8 mouse cellular contexts compared by ENCODE assay signal in genomic region chr11:79805981-79806415, GRCm38 (mm10).
DNase-seq lines count a peak whose midpoint lies in the region; ATAC-seq and TF ChIP-seq lines count a peak whose summit lies in the region.

No protein-coding gene starts in this region.

- no peaks in the 10 kb centered on the region for H3K36me3 ChIP-seq in lung, embryonic 15.5 days
- H3K36me3 ChIP-seq in heart, adult 2 months (ENCODE audit: control insufficient read depth, insufficient read depth, low read length) = no peaks in the 10 kb centered on the region
- no peaks in the 10 kb centered on the region for H3K36me3 ChIP-seq in kidney, embryonic 14.5 days (ENCODE audit: control insufficient read depth, insufficient read depth, low read length)
- H3K36me3 ChIP-seq in stomach, embryonic 14.5 days (ENCODE audit: control insufficient read depth, insufficient read depth, low read length) = no peaks in the 10 kb centered on the region

- H3K79me2 ChIP-seq in heart, adult 2 months (replicated peaks; ENCODE audit: control insufficient read depth, insufficient read depth, low read length) = no peaks in the 10 kb centered on the region

- ATAC-seq in lung, embryonic 15.5 days (ENCODE audit: borderline replicate concordance, extremely low read depth, low FRiP score, low TSS enrichment) = peak; percentile 56; the same call in 1 of the 2 replicates
- ATAC-seq in kidney, embryonic 14.5 days (ENCODE audit: low FRiP score, low TSS enrichment) = peak; percentile 53
- peak; percentile 46; the same call in 1 of the 2 replicates for ATAC-seq in stomach, embryonic 14.5 days (ENCODE audit: insufficient number of reproducible peaks, insufficient read depth, low FRiP score, low read depth)

- peak overlapping the region; percentile 79 for H3K27ac ChIP-seq in lung, embryonic 15.5 days
- no peak overlapping the region for H3K27ac ChIP-seq in heart, adult 2 months
- peak overlapping the region; percentile 87 for H3K27ac ChIP-seq in kidney, embryonic 14.5 days (ENCODE audit: low read depth, low read length)
- peak overlapping the region; percentile 90 for H3K27ac ChIP-seq in stomach, embryonic 14.5 days (ENCODE audit: low read length)

- H3K9me3 ChIP-seq in lung, embryonic 15.5 days = no peaks in the 10 kb centered on the region
- 0 out of 2 replicates have a peak, but pooled peaks cover 7% of the 10 kb centered on the region for H3K9me3 ChIP-seq in kidney, embryonic 14.5 days (ENCODE audit: control insufficient read depth, low read length)
- H3K9me3 ChIP-seq in stomach, embryonic 14.5 days (ENCODE audit: control insufficient read depth, low read depth, low read length) = no peaks in the 10 kb centered on the region

- no peak for DNase-seq in lung, postnatal 14 days
- DNase-seq in heart, adult 2 months = peak; percentile 45 to 50
- DNase-seq in ovary, adult 18-20 months (ENCODE audit: low spot score) = no peak
- no peak for DNase-seq in ovary, postnatal 10 days (ENCODE audit: low spot score)
- DNase-seq in cerebellum, adult 11-12 months = no peak

- no peak overlapping the region for H3K4me2 ChIP-seq in lung, embryonic 15.5 days
- H3K4me2 ChIP-seq in kidney, embryonic 14.5 days (replicated peaks; ENCODE audit: low read depth, low read length) = no peak overlapping the region
- no peak overlapping the region for H3K4me2 ChIP-seq in stomach, embryonic 14.5 days (replicated peaks; ENCODE audit: low read depth, low read length)

- TF ChIP-seq POLR2A in heart, adult 2 months (IDR thresholded peaks at IDR 0.05; ENCODE audit: insufficient read depth, low read depth, low read length) = no peak

- H3K4me3 ChIP-seq in lung, embryonic 15.5 days = no peak overlapping the region
- H3K4me3 ChIP-seq in heart, adult 2 months = no peak overlapping the region
- H3K4me3 ChIP-seq in kidney, embryonic 14.5 days (ENCODE audit: low read length) = no peak overlapping the region
- no peak overlapping the region for H3K4me3 ChIP-seq in stomach, embryonic 14.5 days (ENCODE audit: low read depth, low read length)

- TF ChIP-seq EP300 in heart, adult 2 months (IDR thresholded peaks at IDR 0.05; ENCODE audit: insufficient read depth, low read depth, low read length) = no peak

- H3K4me1 ChIP-seq in lung, embryonic 15.5 days = peaks cover 51% of the 10 kb centered on the region
- H3K4me1 ChIP-seq in heart, adult 2 months (ENCODE audit: control insufficient read depth, insufficient read depth, low read length) = peaks cover 2% of the 10 kb centered on the region
- peaks cover 14% of the 10 kb centered on the region for H3K4me1 ChIP-seq in kidney, embryonic 14.5 days (ENCODE audit: control insufficient read depth, insufficient read depth, low read length)
- H3K4me1 ChIP-seq in stomach, embryonic 14.5 days (ENCODE audit: control insufficient read depth, insufficient read depth, low read length) = peaks cover 45% of the 10 kb centered on the region

- TF ChIP-seq CTCF in heart, adult 2 months (IDR thresholded peaks at IDR 0.05) = no peak

- H3K9ac ChIP-seq in lung, embryonic 15.5 days = no peak overlapping the region
- no peak overlapping the region for H3K9ac ChIP-seq in heart, adult 2 months (ENCODE audit: low read depth, low read length)
- no peak overlapping the region for H3K9ac ChIP-seq in kidney, embryonic 14.5 days (ENCODE audit: low read depth, low read length)
- no peak overlapping the region for H3K9ac ChIP-seq in stomach, embryonic 14.5 days (replicated peaks; ENCODE audit: low read depth, low read length)

- H3K27me3 ChIP-seq in lung, embryonic 15.5 days = no peaks in the 10 kb centered on the region
- no peaks in the 10 kb centered on the region for H3K27me3 ChIP-seq in heart, adult 2 months (ENCODE audit: control insufficient read depth, insufficient read depth, low read length)
- no peaks in the 10 kb centered on the region for H3K27me3 ChIP-seq in kidney, embryonic 14.5 days (ENCODE audit: control insufficient read depth, insufficient read depth, low read length)
- no peaks in the 10 kb centered on the region for H3K27me3 ChIP-seq in stomach, embryonic 14.5 days (ENCODE audit: control insufficient read depth, insufficient read depth, low read length)

- intact Hi-C loops in heart, adult 2 months (cut with DNase I) = no loop called here

- WGBS in lung, embryonic 15.5 days = 39% methylated on average over 10 of the region's 10 CpGs
- 64% methylated on average over 10 of the region's 10 CpGs for WGBS in heart, adult 2 months
- WGBS in kidney, embryonic 14.5 days = 36% methylated on average over 10 of the region's 10 CpGs
- 21% methylated on average over 10 of the region's 10 CpGs for WGBS in stomach, embryonic 14.5 days

Comparison
In these comparisons a context has a peak if more than half of its experiments do, and no peak if none do; other contexts are left out.
1. DNase-seq: peak in heart, adult 2 months (2 of 2); none in lung, postnatal 14 days (single experiment), ovary, adult 18-20 months (single experiment), ovary, postnatal 10 days (single experiment) and cerebellum, adult 11-12 months (single experiment).
2. Peak in every context shown above with its lines, with median percentiles within 50 percentile points of each other: ATAC-seq.